Mouse (Mus musculus): Measurements from ENCODE around the gene Pln. TPM values are rescaled to one million over a fixed set of nuclear protein-coding genes. Genes with fewer than 3 reads are reported as not detected.

The Pln gene
- polyA plus RNA-seq, 1 experiment from 2014 or later = 2.4 TPM

GRCm38 (mm10) chr10:53388227-53388920 lies 50.9 kb downstream of the Pln start:
- H3K9ac ChIP-seq (replicated peaks) = no peak overlapping the region
- H3K9me3 ChIP-seq = no peaks in the 10 kb centered on the region
- no peak overlapping the region for H3K4me3 ChIP-seq (replicated peaks)
- H3K4me1 ChIP-seq (replicated peaks) = no peaks in the 10 kb centered on the region
- H3K4me2 ChIP-seq = no peak overlapping the region
- no peak for ATAC-seq (ENCODE audit: insufficient number of reproducible peaks, insufficient read depth, low FRiP score, low TSS enrichment, low read depth)
- H3K36me3 ChIP-seq = no peaks in the 10 kb centered on the region
- H3K27me3 ChIP-seq = no peaks in the 10 kb centered on the region
- H3K27ac ChIP-seq = no peak overlapping the region
- WGBS = 78% methylated on average over 6 of the region's 6 CpGs

DNA sequence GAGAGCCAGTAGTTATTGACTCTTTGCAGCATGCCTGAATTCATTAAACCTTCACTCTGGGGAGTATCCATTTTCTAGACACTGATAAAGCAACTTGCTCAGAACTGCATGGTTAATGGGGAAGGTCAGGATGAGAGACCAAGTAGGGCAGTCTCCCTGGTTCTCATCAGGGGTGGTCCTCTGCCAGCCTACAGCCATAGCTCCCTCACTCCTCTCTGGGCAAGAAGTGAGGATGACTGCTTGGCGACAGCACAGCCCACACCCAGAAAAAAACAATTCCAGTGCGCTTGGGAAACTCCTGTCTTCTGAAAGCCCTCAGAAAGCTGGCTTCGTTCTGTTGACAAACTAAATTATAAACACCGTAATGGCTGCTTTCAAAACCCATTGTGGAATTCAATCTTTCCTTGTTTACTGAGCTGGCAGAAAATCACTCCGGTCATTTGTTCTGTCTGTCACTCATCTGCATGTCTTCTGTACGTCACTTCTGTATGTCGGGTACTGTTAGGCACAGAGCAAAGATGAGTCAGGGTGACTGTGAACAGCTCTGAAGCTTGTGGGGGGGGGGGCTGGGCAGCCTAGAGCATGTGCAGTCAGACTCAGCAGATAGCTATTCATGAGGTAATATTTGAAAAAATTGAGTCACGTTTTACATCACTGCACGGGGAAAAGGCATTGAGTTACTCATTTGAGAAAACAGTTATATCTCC lies 57.6 kb downstream of the Pln start:
- H3K9ac ChIP-seq (replicated peaks) = no peak overlapping the region

More for the DNA sequence above, 57.6 kb downstream of the Pln start:
- no peak overlapping the region for H3K4me3 ChIP-seq (replicated peaks)
- H3K4me2 ChIP-seq = no peak overlapping the region
- no peak for ATAC-seq (ENCODE audit: insufficient number of reproducible peaks, insufficient read depth, low FRiP score, low TSS enrichment, low read depth)
- H3K4me1 ChIP-seq (replicated peaks) = peaks cover 11% of the 10 kb centered on the region
- no peaks in the 10 kb centered on the region for H3K27me3 ChIP-seq
- H3K9me3 ChIP-seq = no peaks in the 10 kb centered on the region
- H3K36me3 ChIP-seq = no peaks in the 10 kb centered on the region
- H3K27ac ChIP-seq = no peak overlapping the region
- WGBS = 83% methylated on average over 9 of the region's 9 CpGs

Other genes starting within 250 kb of the Pln start
- gene Cep85l, start 42.3 kb downstream of the Pln start, polyA plus RNA-seq (2016; fragmentation: Nextera tagmentation; extraction: Ambion mirVana) = 9.5 and 9.6 TPM in 2 replicates

All from limb, embryonic 12.5 days (tissue).